Mouse (Mus musculus) retina, adult 2 months (tissue): ENCODE data around the gene Nsd1.
A peak's percentile ranks its signal among the peaks of the same experiment; 100 is the strongest.
"Not testable (repeated sequence)": the region's sequence is repeated elsewhere in the genome, so short reads cannot be mapped to it uniquely, and the experiment has no call there.

Experiments used
- DNase-seq: peaks from one replicate; pipeline ENCODE4 v3.0.0-alpha.2; 2012; ENCODE audit warnings: low read depth, low spot score

Gene Nsd1

DNA sequence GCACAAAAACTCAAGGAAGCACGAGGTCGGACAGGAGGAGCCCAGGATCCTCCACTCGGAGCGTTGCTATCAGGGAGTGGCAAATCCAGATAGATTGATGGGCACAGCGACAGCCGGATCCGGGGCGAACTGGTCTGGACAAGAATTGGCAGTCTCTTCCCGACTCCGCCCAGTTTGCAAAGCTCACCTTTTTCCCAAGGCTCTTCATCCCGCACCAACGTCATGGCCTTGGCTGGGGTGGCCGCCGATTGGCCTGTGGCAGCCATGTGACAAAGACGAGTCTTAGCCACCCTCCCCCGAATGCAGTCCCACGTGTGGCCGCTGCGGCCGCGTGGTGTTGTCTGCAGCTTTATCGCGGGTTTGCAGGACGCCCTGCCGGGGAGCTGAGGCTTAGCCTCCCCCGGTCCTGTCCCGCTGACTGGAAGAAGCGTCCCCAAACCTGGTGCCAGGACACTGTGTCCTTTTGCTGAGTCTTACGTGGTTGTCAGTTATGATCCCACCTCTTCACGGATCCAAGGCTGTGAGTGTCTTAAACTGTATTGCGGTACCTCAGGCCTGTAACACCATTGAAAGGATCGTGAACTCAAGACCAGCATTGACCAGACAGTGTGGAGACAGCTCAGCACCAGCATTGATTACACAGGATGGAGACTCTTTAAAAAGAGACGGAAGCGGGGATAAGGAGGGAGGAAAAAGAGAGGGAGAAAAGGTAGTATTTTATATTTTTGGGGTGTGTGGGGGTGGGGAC is 19.3 kb upstream of the Nsd1 start:
- peak; percentile 87 for DNase-seq

DNA sequence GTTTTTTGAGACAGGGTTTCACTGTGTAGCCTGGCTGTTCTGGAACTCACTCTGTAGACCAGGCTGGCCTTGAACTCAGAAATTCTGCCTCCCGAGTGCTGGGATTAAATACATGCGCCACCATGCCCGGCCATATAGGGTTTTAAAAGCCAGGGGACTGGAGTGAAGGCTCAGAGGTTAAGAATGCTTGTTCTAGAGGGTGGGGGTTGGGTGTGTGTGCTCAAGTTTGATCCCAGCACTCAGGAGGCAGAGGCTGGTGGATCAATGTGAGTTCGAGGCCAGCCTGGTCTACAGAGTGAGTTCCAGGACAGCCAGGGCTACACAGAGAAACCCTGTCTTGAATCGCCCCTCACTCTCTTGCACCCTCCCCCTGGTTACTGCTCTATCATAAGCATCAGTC is 18.0 kb upstream of the Nsd1 start:
- no peak for DNase-seq

DNA sequence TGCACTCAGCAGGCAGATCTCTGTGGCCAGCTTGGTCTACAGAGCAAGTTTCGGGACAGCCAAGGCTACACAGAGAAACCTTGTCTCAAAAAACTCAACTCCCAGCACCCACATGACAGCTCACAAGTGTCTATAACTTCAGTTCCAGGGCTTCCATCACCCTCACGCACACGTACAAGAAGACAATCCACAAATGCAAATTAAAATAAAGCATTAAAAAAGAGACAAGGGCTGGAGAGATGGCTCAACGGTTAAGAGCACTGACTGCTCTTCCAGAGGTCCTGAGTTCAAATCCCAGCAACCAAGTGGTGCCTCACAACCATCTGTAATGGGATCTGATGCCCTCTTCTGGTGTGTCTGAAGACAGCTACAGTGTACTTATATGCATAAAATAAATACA is 6.8 kb upstream of the Nsd1 start:
- not testable (repeated sequence) for DNase-seq

DNA sequence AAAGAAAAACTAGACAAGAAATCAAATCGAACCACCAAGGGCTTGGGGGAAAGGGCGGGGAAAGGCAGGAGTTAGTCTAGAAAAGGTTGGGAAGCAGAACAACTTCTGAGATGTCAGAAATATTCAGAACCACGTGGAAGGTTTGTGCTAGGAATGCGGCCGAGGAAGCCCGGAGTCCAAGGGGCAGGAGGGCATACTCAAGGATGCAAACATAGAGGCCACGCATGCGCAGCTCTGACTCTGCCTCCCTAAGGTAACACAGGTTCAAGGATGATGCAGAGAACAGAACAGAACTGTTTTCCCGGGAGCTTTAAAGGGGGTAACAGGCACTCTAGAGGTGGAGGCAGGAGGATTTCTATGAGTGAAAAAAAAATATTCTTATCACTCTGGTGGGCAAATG is 5.8 kb upstream of the Nsd1 start:
- no peak for DNase-seq

DNA sequence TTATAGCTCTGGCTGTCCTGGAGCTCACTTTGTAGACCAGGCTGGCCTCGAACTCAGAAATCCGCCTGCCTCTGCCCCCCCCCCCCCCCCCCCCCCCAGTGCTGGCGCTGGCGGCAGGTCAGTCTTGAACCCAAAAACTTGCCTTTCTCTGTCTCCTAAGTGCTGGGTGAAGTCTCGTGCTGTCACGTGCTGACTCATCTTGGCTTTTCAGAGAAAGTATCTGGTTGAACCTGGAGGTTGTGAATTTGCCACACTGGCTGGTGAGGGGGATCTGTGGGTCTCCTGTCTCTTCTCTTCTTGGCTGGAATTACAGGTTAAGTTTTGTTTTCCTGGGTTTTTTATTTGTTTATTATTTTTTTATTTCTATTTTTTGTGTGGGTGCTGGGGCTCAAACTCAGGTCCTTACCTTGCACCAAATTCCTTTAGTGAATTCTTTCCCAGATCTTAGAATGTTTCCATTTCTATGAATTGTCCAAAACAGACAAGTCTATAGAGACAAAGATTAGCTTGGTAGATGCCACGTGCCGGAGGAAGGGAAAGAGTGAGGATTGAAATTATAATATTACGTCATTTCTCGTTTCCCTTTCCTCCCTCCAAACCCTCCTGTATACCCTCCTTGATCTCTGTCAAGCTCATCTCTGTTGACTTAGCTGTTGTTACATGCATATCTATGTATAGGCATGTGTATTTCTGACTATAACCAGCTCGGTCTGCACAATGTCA is 4.8 kb upstream of the Nsd1 start:
- no peak for DNase-seq

DNA sequence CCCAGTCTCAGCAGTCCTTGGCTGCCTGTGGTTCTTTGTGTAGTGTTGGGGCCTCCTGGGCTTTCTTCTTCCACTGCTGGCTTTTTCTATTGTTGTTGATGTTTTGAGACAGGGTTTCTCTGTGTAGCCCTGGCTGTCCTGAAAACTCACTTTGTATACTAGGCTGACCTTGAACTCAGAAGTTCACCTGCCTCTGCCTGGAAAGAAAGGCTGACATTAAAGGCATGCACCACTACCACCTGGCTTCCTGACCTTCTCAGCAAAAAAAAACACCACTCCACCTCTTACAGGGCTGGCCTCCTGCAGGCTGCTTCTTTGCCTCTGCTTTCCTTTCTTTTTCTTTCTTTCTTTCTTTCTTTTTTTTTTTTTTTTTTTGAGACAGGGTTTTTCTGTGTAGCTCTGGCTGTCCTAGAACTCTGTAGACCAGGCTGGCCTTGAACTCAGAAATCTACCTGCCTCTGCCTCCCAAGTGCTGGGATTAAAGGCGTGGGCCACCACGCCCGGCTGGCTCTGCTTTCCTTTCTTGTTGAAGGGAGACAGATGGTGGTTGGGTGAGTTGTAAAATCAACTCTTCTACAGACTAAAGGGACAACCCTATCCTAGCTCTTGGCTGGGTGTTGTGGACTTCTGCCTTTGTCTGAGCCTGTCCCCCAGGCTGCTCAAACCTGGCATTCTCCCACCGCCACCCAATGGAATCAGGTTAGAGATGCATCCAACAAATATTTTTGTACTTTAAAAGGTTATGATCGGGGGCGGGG is 4.0 kb upstream of the Nsd1 start:
- no peak for DNase-seq

DNA sequence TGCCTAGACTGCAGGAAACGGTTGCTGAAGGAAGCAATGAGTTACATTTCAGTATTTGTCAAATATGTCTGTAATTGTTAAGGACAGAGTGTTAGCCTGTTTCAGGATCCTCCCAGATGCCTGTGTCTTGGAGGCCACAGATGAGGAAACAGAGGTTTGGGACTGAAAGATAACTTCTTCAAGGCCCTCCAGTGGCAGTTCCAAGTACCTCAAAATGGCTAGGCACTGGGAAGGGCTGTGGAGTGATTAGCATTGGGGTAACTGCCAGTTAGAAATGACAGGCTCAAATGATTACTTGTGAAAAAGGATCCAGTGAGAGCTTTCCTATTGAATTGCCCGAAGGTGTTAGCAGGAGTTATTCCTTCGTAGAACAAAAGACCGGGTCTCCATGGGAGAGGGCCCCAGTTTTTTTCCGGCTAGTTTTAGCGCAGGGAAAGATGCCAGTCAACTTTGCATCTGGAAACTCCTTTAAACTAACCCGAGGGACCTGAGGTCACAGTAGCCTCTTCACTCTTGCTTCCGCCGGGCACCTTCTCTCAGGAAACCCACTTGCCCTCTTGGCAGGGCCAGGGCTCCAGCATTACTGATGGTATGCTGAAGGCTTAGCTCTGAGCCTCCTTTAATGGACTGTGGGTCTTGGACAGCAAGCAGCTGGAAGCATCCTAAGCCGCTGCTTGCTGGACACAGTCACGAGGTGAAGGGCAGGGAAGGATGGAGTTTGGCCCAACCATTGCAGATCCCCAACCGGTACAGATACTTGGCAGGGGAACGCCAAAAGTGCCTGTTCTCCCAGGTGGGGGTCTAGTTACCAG is 539 bp upstream of the Nsd1 start:
- DNase-seq, result no peak

DNA sequence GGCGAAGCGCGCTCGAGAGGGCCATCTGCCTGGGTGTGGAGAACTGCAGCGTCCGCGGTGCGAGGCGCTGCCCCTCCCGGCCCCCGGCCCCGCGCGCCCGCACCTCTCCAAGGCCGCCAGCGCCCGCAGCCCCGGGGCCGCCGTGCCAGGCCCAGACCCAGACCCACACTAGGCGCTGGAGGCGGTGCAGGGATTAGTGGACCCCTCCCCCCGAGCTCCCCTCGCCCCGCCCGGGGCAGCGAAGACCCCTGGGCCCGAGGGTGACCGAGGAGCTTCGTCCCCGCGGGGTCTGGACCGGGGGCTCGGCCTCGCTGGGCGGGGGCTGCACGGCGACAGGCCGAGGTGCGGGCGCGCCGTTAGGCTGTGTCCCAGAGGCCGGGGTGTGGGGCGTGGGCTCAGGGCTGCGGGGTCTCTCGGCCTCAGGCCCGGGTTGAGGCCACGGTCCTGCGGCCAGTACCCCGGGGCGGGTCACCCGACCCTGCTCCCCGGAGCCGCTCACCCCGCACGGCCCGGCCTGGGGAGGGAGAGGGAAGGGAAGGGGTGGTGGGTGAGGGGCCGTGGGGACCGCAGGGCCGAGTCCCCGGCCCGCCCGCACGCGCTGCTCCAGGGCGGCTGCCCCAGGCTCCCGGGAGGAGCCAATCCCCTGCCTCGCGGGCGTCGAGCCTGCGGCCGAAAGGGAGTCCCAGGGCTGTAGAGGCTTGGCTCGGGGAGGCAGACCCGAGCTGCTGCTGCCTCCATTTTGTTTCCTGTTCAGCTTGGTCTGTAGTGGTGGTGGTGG is 800 bp downstream of the Nsd1 start:
- DNase-seq, result no peak

DNA sequence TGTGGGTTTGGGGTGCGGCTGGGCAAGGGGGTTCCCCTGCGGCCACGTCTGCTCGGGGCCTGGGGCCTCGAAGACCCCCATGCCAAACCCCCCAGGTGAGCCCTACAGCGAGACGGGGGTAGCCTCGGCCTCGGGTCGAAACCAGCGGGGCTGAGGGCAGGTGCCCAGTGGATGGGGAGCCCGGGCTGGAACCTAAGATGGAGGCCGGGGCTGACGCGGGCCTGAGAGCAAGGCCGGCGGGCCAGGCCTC is 1.3 kb downstream of the Nsd1 start:
- DNase-seq, result no peak

DNA sequence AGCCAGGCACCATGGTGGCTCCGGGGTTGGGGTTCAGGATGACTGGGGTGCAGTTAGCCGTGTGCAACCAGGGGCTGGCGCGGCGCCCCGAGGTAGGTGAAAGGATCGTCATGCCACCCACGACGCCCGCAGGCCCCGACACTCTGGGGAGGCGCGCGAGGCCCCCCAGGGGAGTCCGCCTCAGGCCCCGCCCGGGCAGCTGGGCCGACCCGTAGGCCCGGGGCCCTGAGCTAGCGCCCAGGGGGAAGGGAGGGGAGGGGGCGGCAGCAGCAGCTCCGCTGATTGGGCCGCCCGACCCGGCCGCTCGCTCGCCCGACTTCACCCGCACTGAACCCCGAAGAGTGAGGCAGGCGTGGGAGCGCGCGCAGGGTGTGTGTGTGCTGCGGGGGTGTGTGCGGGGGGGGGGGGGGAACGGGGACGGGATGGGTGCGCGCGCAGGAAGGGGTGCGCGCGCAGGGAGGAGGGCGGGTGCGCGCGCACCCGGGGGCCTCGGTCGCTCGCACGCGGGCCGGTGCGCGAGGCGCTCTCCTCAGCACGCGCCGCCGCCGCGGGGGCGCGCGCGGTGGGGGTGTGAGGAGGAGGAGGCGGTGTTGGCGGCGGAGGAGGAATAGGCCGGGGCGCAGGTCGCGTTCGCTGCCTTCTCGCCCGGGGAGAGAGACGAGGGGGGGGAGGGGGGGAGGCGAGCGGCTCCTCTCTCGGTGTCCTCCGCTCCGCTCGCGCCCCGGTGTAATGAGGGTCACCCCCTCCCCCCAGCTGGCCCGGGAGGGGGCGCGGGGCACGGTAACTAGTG is 1.8 kb downstream of the Nsd1 start:
- DNase-seq, result peak; percentile 75

DNA sequence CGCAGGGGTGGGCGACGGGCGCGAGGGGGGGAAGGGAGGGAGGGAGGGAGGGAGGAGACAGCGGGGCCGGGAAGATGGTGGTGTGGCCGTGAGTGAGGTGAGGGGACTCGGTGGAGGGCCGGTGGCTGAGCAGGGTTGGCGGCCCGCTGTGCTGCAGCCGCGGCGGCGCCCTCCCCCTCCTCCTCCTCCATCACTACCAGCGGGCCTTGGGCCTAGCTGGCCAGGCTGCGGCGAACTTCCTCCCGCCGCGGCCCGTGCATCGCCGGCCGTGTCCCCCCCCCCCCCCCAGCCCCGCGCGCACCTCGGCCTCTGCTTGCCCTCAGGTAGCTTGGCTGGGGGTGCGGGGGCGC is 2.4 kb downstream of the Nsd1 start:
- no peak for DNase-seq

DNA sequence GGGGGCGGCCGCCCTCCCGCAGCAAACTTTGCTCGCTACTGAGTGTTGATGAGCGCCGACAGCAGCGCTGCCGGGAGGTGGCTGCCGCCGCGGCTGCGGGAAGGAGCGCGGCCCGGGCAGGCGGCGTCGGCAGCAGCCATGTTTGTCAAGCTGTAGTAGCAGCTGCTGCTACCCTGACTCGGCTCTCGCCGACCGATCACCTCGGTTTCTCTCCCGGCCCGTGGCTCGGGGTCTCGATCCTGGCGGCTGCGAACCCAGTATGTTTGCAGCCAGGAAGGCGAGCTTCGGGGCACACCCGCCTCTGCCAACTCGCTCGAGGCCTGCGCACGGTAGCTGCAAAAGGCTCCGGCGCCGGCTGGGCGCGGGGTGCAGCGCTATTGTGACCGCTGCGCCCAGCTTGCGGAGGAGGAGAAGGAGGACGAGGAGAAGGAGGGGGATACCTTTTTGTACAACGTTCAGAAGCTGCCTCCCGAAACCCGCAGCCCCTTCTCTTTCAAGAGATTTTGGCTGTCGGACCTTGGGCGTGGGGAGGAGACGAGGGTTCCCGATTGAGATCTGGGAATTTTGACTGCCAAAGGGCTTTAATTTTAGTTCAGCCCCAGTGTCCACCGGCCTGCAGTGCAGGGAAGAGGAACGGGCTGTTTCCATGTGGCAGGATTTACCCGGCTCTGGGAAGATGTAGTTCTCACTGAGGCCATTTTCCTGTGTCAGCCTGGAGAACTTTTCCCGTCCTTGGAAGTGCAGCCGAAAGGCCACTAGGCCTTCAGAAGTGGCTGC is 3.0 kb downstream of the Nsd1 start:
- no peak for DNase-seq

DNA sequence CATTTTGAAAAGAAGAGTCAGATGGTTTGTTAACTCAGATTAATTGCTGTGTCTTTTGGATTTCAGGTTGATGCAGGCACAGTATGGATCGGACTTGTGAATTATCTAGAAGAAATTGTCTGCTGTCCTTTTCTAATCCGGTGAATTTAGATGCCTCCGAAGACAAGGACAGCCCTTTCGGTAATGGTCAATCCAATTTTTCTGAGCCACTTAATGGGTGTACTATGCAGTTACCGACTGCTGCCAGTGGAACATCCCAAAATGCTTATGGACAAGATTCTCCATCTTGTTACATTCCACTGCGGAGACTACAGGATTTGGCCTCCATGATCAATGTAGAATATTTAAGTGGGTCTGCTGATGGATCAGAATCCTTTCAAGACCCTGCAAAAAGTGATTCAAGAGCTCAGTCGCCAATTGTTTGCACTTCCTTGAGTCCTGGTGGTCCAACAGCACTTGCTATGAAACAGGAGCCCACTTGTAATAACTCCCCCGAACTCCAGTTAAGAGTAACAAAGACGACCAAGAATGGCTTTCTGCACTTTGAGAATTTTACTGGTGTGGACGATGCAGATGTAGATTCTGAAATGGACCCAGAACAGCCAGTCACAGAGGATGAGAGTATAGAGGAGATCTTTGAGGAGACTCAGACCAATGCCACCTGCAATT is 3.7 kb downstream of the Nsd1 start:
- no peak for DNase-seq

DNA sequence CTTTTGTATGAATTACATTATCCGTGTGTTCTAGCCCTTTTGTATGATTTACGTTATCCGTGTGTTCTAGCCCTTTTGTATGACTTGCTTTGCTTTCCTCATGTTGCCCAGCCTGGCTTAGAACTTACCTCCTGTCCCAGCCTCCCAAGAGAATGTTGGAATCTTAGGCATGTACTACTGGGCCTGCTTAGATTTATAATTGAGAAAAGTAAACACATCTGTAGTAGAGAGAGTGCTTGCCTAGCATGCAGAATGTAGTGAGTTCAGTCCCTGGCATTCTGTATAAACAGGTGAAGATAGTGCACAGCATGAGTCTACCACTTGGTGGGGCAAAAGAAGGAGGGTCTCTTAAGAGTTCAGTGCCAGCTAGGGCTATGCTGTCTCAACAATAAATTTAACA is 14.8 kb downstream of the Nsd1 start:
- DNase-seq, result no peak

DNA sequence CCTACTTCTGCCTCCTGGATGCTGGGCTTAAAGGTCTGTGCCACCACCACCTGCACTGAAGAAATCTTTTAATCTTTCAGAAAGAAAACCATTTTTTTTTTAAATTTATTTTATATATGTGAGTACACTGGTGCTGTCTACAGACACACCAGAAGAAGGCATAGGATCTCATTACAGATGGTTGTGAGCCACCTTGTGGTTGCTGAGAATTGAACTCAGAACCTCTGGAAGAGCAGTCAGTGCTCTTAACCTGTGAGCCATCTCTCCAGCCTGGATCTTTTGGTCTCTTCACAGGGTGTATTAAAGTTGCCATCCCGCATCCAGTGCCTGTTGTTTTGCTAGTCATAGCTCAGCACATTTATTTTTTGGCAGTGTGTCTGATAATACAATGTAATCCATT is 21.1 kb downstream of the Nsd1 start:
- no peak for DNase-seq

DNA sequence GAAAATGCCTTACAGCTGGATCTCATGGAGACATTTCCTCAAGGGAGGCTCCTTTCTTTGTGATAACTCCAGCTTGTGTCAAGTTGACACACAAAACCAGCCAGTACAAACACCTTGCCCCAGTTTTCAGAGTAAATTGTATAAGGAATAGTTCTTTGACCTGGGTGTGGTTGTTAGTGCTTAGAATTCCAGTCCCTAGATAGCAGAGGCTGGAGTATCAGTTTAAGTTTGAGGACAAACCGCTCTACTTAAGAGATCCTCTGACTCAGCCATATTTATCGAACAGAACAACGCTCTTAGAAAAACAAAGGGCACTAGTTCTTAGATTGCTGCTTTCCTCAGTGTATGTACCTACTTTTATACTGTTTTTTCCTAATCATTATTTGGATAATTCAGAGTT is 33.6 kb downstream of the Nsd1 start:
- no peak for DNase-seq

DNA sequence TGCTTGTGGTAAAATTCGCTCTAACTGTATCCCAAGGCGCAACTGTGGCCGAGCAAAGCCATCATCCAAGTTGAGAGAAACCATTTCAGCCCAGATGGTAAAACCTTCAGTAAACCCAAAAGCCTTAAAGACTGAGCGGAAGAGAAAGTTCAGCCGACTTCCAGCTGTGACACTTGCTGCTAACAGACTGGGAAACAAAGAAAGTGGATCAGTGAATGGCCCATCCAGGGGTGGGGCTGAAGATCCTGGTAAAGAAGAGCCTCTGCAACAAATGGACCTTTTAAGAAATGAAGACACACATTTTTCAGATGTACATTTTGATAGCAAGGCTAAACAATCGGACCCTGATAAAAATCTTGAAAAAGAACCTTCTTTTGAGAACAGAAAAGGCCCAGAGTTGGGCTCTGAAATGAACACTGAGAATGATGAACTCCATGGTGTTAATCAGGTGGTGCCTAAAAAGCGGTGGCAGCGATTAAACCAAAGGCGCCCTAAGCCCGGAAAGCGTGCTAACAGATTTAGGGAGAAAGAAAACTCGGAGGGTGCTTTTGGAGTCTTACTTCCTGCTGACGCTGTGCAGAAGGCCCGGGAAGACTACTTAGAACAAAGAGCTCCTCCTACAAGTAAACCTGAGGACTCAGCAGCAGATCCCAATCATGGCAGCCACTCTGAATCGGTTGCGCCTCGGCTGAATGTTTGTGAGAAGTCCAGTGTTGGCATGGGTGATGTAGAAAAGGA is 37.9 kb downstream of the Nsd1 start:
- DNase-seq, result no peak

DNA sequence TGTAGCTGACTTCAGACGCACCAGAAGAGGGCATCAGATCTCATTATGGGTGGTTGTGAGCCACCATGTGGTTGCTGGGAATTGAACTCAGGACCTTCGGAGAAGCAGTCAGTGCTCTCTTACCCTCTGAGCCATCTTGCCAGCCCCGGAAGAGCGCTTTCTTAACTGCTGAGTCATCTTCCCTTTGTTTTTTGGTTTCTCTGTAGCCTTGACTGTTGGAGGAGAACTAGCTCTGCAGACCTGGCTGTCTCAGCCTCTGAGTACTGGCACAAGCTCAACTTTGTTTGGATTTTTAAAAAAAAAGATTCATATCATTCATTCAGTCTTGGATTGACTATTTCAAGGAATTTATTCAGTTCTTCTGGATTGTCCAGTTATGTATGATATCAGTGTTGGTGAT is 39.7 kb downstream of the Nsd1 start:
- no peak for DNase-seq

DNA sequence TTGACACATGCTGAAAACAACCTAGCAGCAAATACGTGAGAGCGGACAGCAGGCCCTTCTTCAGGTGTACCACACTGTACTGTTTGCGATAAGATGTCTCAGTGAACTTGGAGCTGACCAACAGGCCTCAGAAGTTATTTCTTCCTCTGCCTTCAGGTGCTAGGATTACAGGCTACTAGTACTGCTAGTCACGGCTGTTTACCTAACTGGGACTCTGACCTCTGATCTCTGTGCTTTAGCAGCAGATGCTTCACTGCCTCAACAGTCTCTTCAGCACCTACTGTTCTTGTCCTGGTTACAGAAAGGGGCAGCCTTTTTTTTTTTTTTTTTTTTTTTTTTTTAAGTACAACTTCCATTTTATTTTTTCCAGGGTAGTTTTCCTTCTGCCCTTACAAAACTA is 43.2 kb downstream of the Nsd1 start:
- no peak for DNase-seq
